28 mouse cellular contexts compared by ENCODE assay signal in genomic region chr4:95307134-95307533, GRCm38 (mm10).
"Had no signal": no experiment of that assay in that cellular context is flagged by ENCODE, and none has a peak within 500 bp of the region (broad histone marks: within the 10 kb centered on the region; RNA-seq: fewer than 3 reads in every experiment).

No protein-coding gene starts in this region.

- H3K4me3 ChIP-seq: embryonic facial prominence, embryonic 10.5 days; embryonic facial prominence, embryonic 12.5 days; embryonic facial prominence, embryonic 13.5 days; embryonic facial prominence, embryonic 15.5 days; erythroblast, embryonic 14.5 days; forebrain, embryonic 10.5 days; forebrain, embryonic 12.5 days; forebrain, embryonic 13.5 days; forebrain, embryonic 15.5 days; gastrocnemius, adult 2 months; heart, adult 2 months had no signal

- DNase-seq: cerebellum, adult 2 months; cerebellum, adult 8-10 months; cerebellum, adult 9-10 months; cerebellum, adult 9-11 months; cerebellum, postnatal 10 days; cerebellum, postnatal 14 days; cerebellum, postnatal 25 days; cerebellum, postnatal 36 days; embryo, embryonic 11 days; forebrain, postnatal 0 days; gastrocnemius, adult 2 months; gastrocnemius, postnatal 10 days; gastrocnemius, postnatal 14 days; gastrocnemius, postnatal 25 days; gastrocnemius, postnatal 36 days; heart, adult 18-20 months; heart, adult 2 months had no signal

- H3K27ac ChIP-seq: embryonic facial prominence, embryonic 10.5 days; embryonic facial prominence, embryonic 12.5 days; embryonic facial prominence, embryonic 13.5 days; embryonic facial prominence, embryonic 15.5 days; forebrain, embryonic 10.5 days; forebrain, embryonic 12.5 days; forebrain, embryonic 13.5 days; forebrain, embryonic 15.5 days; gastrocnemius, adult 2 months; heart, adult 2 months had no signal

- ATAC-seq: forebrain, embryonic 13.5 days; forebrain, embryonic 14.5 days; forebrain, embryonic 15.5 days; forebrain, embryonic 16.5 days; forebrain, postnatal 0 days had no signal
